Mouse (Mus musculus) left cerebral cortex, adult 9 months (tissue): ENCODE data around the gene Clec16a.

Experiments used
- DNase-seq, 2 experiments: peaks; one replicate each; pipeline ENCODE4 v3.0.0; 2022; ENCODE audit warnings: low spot score in 2 of 2

The Clec16a gene

GRCm38 (mm10) chr16:10716696-10717095, 171.6 kb downstream of the Clec16a start:
- no peak for DNase-seq

DNA sequence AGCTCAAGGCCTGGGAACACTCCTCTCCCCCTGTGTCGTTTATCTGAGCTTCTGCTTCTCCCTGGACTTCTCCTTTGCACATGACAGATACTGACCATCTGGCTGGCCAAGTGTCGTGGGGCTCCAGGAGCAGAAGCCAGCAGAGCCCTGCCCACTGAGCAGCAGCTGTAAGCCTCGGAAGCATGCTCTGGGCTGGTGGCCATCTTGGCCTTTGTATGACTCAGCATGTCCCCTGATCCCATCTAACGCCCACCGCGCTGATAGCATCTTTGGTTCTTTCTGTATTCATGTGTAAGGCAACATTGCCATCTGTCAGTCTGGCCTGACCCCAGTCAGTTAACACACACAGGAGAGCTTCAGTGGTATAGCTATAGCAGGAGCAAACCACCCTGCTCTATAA, 174.8 kb downstream of the Clec16a start:
- DNase-seq, result no peak

- no peak for DNase-seq
Measured at GRCm38 (mm10) chr16:10722882-10723544, 177.9 kb downstream of the Clec16a start.

DNA sequence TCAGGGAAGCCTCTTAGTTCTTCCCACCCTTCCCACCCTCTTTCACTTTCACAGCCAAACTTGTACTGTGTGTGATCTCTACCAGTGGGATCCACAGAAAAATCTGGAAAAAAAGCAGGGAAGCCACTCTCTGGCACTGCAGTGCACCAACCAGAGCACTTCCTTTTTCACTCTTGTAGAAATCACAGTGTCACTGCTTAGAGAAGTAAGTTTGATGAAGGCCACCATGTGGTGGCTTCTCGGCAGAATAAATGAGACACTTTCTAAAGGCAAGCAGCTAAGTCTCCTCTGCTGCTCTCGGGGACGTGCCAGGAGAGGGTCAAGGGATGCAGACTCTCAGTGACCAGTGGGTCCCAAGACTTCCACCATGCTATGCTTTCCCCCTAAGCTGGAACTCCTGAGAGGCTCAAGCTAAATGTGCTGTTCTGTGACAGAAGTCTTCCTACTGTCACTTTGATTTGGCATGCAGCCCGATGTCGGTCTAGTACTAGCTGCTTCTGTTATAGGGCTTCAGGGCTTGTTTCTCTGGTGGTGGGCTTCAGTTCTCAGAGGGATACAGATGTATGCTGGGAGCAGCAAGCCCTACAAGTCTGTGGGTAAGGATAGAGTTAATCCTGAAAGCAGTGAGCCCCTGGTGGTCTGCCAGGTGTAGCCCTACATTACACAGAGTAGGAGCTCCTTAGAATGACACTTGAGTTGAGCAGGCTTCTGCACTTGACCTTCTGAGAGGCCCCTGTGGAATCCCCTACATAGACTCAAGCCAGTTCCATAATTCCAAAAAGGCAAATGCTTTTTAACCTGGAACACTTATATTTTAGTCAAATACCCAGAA, 178.9 kb downstream of the Clec16a start:
- DNase-seq, result no peak

GRCm38 (mm10) chr16:10725156-10725555, 180.0 kb downstream of the Clec16a start:
- DNase-seq, result no peak

- DNase-seq, result no peak
Measured at GRCm38 (mm10) chr16:10727630-10728029, 182.5 kb downstream of the Clec16a start.

DNA sequence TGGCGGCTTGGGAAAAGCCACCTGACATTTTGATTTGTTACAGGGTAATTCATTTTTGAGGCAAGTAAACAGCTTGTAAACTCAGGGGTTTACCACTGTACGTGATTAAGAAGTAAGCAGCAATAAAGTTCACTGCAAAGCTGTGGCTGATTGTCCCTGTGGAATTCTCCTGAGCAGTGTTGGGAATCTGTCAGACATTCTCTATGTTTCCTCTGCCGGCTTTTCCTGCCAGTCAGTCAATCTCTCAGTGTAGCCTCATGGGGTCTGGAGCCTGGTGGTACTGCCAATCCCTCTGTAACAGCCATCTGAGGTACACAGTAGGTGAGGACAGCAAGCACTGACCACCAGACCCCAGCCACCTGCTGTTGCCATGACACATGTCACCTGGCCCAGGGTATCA, 183.7 kb downstream of the Clec16a start:
- DNase-seq, result no peak

DNA sequence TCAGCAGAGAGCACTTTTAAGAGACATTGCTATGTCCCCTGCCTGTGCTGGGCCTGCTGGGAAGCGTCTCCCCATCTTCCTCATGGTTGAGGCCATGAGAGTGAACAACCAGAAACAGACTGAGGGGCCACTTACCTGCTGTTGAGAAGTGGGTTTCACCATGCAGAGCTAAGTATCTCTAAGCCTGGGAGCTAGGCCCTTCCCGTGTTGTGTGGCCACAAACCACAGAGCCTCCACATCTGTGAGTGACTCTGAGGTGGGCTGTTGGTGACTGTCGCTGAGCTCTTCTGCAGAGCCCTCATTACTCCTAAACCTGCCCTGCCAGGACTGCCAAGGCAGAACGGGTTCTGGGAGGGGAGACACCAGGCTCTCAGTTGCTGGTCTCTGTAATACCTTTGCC, 185.8 kb downstream of the Clec16a start:
- no peak for DNase-seq

DNA sequence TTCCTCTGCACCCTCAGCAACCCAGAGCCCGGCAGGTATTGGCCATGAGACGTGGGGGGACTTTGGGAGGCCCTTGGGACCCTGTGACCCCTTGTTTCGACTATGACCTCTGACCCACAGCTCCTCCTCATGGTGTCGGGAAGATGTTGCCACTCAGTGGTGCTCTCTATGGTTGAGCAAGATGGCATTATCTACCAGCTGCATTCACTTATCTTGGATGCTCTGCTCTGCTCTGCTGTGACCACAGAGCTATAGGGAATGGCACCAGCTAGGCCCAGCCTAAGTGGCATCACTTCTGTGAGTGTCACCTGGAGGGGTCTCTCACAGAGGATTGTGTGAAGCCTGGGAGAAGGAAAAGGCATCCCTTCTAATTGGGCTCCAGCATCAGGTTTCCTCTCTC, 186.6 kb downstream of the Clec16a start:
- DNase-seq, result no peak

GRCm38 (mm10) chr16:10732421-10732820, 187.3 kb downstream of the Clec16a start:
- DNase-seq, result no peak

DNA sequence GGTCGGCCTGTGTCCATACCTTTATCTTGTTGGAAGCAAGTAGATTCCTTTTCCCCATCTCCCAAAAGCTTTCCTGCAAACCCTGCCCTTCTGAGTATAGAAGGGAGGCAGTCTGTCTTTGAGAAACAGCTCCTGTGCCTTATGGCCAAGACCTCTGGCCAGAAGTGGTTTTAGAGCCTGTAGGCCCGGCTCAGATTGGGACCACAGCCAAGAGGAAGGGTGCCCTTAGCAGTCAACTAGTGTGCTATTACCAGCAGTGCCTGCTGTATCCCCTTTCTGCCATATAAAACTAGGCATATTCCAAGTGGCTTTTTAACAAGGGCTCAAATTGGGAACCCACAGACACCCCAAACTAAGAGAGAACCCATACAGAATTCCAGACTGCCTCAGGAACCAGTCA, 190.6 kb downstream of the Clec16a start:
- no peak for DNase-seq

DNA sequence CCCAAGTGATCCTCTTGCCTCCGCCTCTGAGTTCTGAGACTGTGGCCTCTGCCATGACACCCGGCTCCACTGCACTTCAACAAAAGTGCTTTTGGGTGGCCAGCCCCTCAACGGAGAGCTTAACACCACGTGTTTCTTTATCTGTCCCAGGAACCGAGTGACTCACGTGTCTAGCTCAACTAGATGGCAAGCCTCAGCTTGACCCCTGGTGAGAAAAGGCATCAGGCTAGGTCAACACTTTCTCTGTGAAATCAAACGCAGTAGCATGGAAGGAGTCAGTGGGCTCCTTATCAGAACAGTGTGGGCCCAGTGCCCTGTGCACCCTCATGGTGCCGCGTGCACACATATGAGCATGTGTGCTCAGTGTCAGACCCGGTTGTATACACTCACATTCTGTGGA, 191.2 kb downstream of the Clec16a start:
- no peak for DNase-seq

DNA sequence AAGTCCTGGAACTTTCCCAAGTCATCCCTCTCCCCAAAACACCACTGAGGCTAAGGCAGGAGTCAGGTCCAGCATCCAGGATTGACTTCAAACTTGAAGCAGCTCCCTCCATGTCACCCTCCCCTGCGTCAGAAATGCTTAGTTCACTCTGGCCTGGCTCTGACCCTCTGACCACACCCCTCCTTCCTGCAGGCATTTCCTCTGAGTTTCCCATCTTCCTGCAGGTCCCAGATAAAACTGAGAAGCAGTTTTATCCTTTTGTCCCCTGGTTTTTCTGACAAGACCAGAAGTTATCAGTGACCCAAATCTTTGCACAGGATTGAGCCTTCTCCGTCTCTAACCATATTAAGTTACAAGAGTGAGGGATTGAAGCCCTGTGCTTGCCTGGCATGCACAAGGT, 192.4 kb downstream of the Clec16a start:
- DNase-seq, result no peak

DNA sequence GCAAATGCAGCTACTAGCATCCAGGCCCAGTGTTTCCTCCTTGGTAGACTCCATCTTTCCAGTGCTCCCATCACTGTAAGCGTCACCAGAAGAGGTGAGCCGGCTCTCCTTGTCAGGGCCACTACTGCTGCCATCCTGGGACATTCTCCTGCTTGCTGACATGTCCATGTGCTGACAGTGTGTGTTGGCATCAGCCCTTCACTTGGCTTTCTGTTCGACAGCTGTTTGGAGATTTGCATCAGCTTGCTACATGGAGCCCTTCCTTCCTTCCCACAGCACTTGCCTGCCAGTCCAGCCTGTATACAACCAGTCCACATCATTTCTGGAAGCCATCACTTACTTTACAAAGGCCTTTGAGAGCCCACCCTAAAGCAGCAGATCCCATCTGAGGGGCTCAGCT, 193.7 kb downstream of the Clec16a start:
- no peak for DNase-seq

DNA sequence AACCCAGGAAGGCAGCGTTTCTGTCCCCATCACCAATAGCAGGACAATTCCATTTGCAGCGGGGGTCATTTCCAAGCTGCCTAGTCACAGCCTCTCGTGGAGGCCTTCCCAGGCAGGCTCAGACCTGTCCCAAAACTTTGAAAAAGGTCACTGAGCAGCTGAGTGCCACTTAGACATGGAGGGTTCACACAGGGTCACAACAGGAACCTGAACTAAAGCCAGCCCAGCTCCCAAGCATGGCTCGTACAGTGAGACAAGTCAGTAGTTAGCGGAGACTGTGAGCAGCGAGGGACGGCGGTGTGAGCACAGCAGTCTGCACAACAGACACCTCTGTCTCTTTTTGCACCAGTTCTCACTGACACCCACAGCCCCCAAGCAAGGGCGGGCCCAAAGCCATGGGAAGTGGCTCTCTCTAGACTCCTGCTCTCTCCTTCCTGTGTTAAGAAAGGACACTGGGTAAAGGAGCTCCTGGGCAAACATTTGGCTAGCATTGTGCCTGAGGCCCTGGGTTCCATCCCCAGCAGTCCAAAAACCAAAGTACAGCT, 194.8 kb downstream of the Clec16a start:
- no peak for DNase-seq

DNA sequence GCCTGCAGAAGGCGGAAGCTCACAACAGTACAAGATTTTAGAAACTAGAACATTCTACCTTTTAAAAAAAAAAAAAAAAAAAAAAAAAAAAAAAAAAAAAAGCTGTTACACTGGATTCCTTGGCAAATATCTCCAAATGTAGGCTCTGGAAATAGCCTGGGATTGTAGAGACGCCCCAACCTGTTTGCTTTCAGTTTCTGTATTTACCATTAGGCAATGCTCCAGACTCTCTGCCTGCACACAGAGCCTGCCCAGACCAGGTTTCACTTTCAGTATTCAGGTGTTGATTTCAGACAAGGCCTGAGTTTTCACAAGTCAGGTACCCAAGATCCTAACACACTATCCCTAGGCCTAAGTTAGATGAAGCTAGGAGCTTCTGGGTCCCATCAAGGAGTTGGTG, 195.9 kb downstream of the Clec16a start:
- DNase-seq, result no peak

DNA sequence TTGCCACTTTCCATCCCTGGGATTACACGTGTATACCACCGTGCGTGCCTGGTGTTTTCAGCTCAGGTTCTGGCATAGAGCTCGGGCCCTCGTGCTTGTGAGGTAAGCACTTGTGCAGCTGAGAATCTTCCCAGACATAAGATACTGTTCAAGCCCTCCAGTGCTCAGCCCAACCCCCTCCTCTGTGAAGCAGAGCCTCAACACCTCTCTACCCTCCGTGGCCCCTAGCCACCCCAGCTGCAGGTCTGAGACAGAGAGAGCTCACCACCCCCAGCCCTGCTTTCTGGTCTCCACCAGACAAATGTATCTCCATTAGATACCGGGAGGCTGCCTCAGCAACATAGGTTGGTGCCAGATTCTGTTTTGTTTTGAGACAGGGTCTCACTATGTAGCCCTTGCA, 204.1 kb downstream of the Clec16a start:
- no peak for DNase-seq

GRCm38 (mm10) chr16:10749824-10750223, 204.7 kb downstream of the Clec16a start:
- DNase-seq, result peak in 1 of 2 experiments; percentile 26

- no peak for DNase-seq
Measured at GRCm38 (mm10) chr16:10754521-10755296, 209.6 kb downstream of the Clec16a start.

GRCm38 (mm10) chr16:10756168-10756567, 211.0 kb downstream of the Clec16a start:
- DNase-seq, result no peak

GRCm38 (mm10) chr16:10761182-10761581, 216.0 kb downstream of the Clec16a start:
- DNase-seq, result no peak

- no peak for DNase-seq
Measured at GRCm38 (mm10) chr16:10762569-10763180, 217.5 kb downstream of the Clec16a start.
